Mouse (Mus musculus): Measurements from ENCODE around the gene Zfp865. TPM values are rescaled to one million over a fixed set of nuclear protein-coding genes. Genes with fewer than 3 reads are reported as not detected.

Zfp865 gene
- polyA plus RNA-seq (2015; fragmentation: Illumina TruSeq; extraction: RNeasy Lipid Tissue Mini Kit (QIAGEN cat#74804); ENCODE audit: insufficient read depth, low read depth, low replicate concordance), result 5.3 TPM

DNA sequence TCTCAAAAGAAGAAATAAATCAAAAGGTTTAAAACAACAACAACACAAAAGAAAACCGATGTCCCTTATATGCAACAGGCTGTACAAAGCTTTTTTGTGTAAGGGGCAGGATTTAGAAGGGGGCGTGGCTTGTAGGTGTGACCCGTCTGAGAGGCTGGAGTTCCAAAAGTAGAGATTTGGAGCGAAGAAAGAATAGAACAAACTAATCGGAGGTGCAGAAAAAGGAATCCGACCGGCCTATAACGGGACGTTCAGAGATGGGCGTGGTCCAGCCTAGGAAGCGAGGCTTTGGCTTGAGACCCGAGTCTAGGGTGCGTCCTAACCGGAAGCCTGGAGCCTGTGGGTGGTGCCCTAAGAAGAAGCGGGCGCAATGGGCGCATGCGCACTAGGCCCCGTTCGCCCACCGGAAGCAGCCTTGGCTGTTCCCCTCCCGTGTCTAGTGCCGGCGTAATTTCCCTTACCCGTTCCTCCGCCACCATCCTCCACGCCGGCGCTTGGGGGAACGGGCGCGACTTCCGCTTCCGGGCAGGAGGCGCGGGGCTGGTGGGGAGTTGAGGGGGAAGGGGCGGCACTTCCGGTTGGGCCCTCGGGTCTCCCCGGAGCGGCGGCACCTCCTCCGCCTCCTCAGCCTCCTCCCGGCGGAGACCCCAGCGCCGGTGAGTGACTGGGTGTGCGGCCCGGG is at the start of gene Zfp865, which contains the start of gene Ccdc106:
TSS of gene Zfp865 (plus strand) at position 377 of the 682 bp plus-strand sequence.
TSS of gene Ccdc106 (plus strand) at position 554 of the 682 bp plus-strand sequence.

DNA sequence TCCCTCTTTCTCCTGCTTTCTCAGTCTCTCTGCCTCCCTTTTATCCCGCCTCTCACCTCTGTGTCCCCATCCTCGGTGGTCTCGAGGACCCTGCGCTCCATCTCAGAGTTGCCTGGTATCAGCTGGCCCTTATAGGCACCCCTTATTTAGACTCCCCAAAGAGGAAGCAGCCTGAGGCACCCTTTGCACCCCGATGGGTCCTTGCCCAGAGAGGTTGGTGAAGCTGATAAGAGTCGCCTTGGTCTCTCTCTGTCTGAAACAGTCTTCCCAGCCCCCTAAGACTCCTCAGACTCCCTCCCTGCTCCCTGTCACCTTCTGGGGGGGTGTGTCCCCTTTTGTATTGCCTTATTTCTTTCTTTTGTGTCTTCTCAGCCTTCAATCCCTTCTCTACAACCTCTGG is 49.1 kb upstream of the Zfp865 start, which contains the start of gene Sbk3:
TSS of gene Sbk3 (minus strand) at position 101 of the 400 bp plus-strand sequence.

DNA sequence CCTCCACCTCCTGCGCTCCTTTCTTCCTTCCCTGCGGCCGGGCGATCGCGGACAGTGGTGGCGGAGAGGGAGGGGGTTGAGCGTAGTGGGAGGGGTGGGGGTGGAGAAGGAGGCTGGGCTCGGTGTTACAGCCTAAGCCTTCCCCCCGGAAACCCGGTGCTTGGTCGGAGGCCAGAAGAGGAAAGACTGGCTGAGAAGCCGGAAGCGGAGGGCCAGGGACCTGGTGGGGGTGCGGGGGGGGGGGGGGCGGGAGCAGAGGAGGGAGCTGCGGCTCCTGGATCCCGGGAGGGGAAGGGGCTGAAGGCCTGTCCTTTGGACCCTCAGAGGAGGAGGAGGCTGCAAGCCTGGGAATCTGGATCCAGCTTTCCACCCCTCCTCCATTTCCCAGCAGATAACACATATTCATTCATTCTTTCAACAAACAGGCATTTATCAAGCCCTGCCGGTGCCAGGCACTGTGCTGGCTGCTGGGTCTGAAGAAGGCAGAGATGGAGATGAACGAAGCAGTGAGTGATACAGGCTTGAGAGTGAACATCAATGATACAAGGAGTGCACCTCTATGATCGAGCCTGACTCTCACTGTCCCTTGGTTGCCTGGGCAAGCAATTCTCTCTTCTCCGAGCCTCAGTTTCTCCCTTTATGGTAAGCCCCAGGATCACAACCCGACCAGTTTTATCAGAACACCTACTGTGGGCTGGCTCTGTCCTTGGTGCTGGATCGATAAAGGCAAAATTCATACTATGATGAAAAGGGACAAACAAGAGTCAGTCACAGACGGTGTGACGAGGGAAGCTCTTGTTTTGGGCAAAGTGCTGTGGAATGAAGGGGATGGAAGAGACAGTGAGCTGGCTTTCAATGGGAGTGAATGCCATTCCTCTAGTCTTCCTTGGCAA is 23.9 kb upstream of the Zfp865 start, which contains the start of gene Zfp579:
TSS of gene Zfp579 (minus strand) at position 156 of the 893 bp plus-strand sequence.

DNA sequence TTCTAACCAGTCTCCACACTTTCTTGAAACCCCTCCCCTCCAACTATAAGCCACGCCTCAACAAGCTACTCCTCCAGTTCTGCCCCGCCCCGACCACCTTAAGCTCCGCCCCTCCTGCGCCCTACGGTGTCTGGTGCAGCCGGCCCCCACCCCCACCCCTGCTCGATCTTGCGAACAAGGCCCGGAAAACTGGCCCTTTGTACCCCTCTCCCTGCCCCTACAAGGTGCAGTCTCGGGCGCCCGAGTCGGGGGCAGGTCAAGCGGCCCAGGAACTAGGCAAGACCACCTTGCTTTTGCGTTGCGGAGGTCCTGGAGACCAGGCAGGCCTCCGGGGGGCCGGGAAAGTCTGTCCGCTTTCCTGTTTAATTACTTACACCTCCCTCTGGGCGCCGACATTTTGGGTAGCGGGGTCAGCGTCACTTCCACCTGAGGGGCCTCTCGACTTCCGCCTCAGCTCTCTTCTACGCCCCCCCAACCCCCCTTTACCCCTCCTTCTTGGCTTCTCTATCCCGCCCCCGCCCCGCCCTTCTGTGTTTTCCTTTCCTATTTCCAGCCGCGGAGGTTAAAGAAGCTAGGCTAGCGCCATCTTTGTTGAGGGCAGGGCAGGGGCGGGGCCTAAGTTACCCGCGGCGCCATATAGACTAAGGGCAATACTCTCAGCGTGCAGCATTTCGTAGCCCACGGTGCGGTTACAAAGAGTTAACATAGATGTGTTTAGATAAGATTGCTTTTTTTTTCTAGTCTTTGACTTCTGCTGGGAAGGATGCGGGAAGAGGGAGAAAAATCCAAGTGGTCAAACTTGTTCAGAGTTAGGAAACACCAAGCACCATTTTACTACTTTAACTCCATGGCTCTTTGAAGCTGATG is 5.7 kb upstream of the Zfp865 start, which contains the start of the genes Zfp524 and Fiz1:
TSS of gene Zfp524 (plus strand) at position 165 of the 867 bp plus-strand sequence.
TSS of gene Fiz1 (minus strand) at position 447 of the 867 bp plus-strand sequence.

DNA sequence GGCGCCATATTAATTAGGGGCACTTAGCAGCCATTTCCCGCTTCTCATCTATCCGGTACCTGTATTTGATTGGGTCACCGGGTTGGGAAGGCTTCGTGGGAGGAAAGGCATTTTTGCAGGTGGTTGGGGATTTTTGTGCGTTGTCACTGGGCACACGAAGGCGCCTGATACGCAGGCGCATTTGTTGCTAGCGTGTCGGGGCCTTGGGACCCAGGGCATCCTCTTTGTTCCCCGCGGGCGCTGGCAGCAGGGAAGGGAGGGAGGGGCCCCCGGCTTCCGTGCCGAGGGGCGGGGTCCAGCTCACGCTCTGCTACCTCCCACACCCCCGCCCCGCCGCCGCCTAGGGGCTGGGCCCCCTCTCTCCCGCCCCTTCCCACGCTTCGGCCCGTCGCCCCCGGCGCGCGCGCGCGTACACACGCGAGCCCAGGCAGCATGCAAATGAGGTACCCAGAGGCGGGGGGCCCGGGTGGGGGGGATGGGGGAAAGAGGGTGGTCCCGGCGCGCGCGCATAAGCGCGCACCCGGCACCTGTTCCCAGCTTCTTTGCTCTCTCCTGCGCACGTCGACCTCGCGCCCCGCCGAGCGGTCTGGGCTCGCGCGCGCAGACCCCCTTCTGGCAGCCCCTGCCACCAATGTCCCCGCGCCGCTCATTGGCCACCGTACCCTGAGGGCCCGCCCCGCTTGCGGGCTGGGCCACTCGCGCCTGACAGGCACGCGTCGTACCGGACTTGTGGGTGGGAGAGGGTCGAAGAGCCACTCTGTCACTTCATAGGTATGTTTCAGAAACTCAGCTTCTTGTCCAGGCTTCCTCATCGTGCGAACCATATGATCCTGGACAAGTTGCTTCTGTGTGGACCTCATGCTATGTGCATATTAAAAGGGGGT is 4.8 kb upstream of the Zfp865 start, which contains the start of gene Gm44973:
TSS of gene Gm44973 (plus strand) at position 379 of the 884 bp plus-strand sequence.

DNA sequence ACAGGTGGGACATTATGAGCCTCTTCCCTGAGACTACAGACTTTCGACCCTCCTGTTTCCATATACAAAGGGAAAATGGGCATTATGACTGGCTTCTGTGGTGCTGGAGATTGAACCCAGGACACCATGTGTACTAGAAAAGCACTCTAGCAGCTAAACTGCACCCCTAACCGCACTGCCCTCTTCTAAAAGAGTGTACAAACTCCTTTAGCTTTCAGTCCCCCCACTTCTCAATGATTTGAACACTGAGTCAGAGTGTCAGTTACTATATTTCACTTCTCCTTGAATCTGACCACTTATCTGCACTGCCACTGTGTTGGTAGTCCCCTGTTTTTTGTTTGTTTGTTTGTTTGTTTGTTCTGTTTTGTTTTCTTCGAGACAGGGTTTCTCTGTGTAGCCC is 13.6 kb downstream of the Zfp865 start, which contains the start of gene 4632433K11Rik:
TSS of gene 4632433K11Rik (plus strand) at position 301 of the 400 bp plus-strand sequence.

DNA sequence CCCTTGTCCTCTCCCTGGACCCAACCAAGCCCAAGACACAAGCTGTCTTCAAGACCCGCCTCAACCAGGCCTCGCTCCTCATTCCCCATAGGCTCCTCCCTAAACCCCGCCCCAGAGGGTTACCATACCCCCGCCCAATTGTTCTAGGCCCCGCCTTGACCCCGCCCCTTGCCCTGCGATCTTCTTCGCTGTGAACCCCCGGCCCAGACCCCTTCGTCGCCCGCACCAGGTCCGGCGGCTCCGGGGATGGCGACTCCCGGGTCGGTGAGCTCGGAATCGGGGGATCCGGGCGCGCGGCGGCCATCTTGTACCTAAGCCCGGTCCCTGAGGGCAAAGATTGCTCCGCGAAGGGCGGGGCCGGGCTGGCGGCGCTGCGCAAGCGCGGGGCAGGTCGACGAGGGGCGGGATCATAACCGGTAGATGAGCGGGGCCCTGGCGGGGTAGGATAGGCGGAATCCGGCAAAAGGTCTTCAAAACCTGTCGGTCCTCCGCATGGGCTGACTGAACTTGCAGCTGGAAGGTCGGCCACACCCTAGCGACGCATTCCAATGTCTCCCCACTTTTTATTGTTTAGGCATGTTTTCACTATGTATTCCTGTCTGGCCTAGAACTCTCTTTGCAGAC is 18.0 kb downstream of the Zfp865 start, which contains the start of gene Zfp784:
TSS of gene Zfp784 (minus strand) at position 338 of the 624 bp plus-strand sequence.

DNA sequence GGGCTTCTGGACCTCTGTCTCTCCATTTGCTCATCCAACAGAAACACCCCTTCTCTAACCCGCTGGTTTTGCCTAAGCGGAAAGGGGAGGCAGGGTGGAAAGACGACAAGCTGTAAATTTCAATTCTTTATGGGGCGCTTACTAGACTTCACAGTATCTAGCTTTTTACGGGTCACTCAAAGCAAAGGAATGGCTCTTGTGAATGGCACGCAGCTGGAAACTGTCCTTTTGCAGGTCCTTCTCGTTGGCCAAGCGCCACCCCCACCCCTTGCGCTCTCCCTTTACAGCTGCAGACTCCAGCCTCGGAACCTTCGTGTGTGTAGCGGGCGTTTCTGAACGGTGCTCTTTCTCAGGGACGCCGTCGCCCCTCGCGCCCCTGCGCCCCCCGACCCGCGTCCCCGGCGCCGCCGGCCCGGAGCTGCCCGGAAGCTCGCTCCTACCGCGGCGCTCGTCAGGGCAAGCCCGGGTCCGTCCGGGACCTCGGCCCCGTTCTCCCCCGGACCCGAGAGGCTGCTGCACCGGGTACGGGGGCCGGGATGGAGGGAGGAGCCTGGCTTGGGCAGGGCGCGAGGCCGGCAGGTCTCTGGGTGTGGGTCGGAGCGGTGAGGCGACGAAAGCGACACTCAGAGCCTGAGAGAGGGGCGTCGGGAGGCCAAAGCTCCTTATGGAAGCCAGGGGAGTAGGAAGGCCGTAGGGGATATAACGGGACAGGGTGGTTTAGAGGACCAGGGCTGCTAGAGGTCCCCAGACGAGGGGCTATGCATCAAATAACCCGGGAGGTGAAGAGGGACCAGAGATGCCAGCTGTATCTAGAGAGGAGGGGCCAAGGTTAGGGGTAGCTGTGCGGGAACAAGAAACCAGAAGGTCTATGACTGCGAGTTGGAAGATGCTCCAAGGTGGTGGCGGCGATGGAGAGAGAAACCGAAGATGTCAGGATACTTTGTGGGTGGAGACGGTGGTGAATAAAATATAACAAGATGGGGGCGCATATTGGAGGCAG is 31.3 kb downstream of the Zfp865 start, which contains the start of gene Zfp580:
TSS of gene Zfp580 (plus strand) at position 346 of the 1,000 bp plus-strand sequence.

DNA sequence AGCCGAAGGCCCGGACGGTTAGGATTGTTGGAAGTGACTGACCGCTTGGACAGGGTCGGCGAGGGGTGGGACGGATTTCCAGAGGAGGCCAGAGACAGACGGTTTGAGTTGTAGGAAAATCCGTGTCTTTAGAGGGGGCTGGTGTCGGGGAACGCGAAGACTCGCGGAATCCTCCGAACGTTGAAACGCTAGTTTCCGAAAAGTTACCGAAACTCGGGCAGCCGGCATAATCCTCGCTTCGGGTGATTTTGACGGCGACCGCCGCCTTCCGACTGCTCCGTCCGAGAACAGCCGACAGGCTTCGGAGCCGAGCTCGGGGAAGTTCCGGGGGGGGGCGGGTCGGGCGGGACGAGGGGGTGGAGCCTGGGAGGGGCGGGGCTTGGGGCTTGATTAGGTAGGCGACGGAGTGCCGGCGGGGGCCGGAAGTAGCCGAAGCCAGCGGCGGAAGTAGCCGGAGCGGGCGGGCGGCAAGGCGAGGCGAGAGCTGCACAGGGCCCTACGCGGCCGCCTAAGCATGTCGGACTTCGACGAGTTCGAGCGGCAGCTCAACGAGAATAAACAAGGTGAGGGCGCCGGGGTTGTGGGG is 41.7 kb downstream of the Zfp865 start, which contains the start of gene U2af2:
TSS of gene U2af2 (plus strand) at position 370 of the 586 bp plus-strand sequence.

DNA sequence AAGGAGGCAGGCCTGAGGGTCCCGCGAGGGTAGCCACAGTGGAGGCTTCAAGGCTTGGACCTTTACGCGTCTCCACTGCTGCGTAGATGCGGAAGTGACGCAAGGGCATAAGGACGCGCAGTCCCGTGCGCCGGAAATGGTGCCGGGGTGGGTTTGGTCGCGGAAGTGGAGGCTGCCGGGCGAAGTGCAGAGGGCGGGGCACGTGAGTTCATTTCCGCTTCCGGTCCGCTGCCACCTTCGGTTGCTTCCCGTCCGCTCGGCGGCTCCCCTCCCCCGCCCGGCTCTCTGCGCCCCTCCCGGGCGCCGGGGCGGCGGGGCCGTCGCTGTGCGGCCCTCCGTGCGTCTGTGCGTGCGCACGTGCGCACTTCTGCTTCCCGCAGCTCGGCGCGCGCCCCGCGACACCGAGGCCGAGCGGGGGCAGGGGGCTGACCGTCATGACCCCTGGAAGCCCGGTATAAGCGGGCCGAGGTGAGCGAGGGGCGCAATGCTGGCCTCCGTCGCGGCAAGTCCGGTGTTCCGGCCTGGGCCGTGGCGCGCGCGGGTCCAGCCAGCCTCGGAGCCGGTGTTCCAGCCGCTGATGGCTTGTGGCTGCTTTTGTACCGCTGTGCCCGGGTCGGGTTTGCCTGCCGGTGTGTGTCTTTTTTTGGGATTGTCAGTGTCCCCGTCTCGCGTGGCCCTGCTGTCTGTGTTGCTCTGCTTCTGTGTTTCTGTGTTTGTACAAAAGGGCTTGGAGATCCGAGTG is 60.0 kb downstream of the Zfp865 start, which contains the start of gene Epn1:
TSS of gene Epn1 (plus strand) at position 226 of the 742 bp plus-strand sequence.

Other genes starting within 250 kb of the Zfp865 start
- not detected for gene Fam71e2, start 249.1 kb upstream of the Zfp865 start, polyA plus RNA-seq (2015; fragmentation: Illumina TruSeq; extraction: RNeasy Lipid Tissue Mini Kit (QIAGEN cat#74804); ENCODE audit: insufficient read depth, low read depth, low replicate concordance)
- not detected for gene Il11, start 237.5 kb upstream of the Zfp865 start, polyA plus RNA-seq (2015; fragmentation: Illumina TruSeq; extraction: RNeasy Lipid Tissue Mini Kit (QIAGEN cat#74804); ENCODE audit: insufficient read depth, low read depth, low replicate concordance)
- gene Tmem190, start 237.4 kb upstream of the Zfp865 start, polyA plus RNA-seq (2015; fragmentation: Illumina TruSeq; extraction: RNeasy Lipid Tissue Mini Kit (QIAGEN cat#74804); ENCODE audit: insufficient read depth, low read depth, low replicate concordance), result not detected
- gene Tmem238, start 230.7 kb upstream of the Zfp865 start, polyA plus RNA-seq (2015; fragmentation: Illumina TruSeq; extraction: RNeasy Lipid Tissue Mini Kit (QIAGEN cat#74804); ENCODE audit: insufficient read depth, low read depth, low replicate concordance), result 8.4 TPM
- 480 TPM for gene Rpl28, start 227.5 kb upstream of the Zfp865 start, polyA plus RNA-seq (2015; fragmentation: Illumina TruSeq; extraction: RNeasy Lipid Tissue Mini Kit (QIAGEN cat#74804); ENCODE audit: insufficient read depth, low read depth, low replicate concordance)
- gene Ube2s, start 207.8 kb upstream of the Zfp865 start, polyA plus RNA-seq (2015; fragmentation: Illumina TruSeq; extraction: RNeasy Lipid Tissue Mini Kit (QIAGEN cat#74804); ENCODE audit: insufficient read depth, low read depth, low replicate concordance), result 16.8 TPM
- 0.30 TPM for gene Shisa7, start 175.7 kb upstream of the Zfp865 start, polyA plus RNA-seq (2015; fragmentation: Illumina TruSeq; extraction: RNeasy Lipid Tissue Mini Kit (QIAGEN cat#74804); ENCODE audit: insufficient read depth, low read depth, low replicate concordance)
- 12.2 TPM for gene Isoc2b, start 150.1 kb upstream of the Zfp865 start, polyA plus RNA-seq (2015; fragmentation: Illumina TruSeq; extraction: RNeasy Lipid Tissue Mini Kit (QIAGEN cat#74804); ENCODE audit: insufficient read depth, low read depth, low replicate concordance)
- 9.6 TPM for gene Isoc2a, start 143.2 kb upstream of the Zfp865 start, polyA plus RNA-seq (2015; fragmentation: Illumina TruSeq; extraction: RNeasy Lipid Tissue Mini Kit (QIAGEN cat#74804); ENCODE audit: insufficient read depth, low read depth, low replicate concordance)
- gene Gm36210, start 113.9 kb upstream of the Zfp865 start, polyA plus RNA-seq (2015; fragmentation: Illumina TruSeq; extraction: RNeasy Lipid Tissue Mini Kit (QIAGEN cat#74804); ENCODE audit: insufficient read depth, low read depth, low replicate concordance), result not detected
- gene Zfp628, start 105.2 kb upstream of the Zfp865 start, polyA plus RNA-seq (2015; fragmentation: Illumina TruSeq; extraction: RNeasy Lipid Tissue Mini Kit (QIAGEN cat#74804); ENCODE audit: insufficient read depth, low read depth, low replicate concordance), result 1.4 TPM
- gene Nat14, start 98.3 kb upstream of the Zfp865 start, polyA plus RNA-seq (2015; fragmentation: Illumina TruSeq; extraction: RNeasy Lipid Tissue Mini Kit (QIAGEN cat#74804); ENCODE audit: insufficient read depth, low read depth, low replicate concordance), result 4.6 TPM
- 1.2 TPM for gene Ssc5d, start 94.6 kb upstream of the Zfp865 start, polyA plus RNA-seq (2015; fragmentation: Illumina TruSeq; extraction: RNeasy Lipid Tissue Mini Kit (QIAGEN cat#74804); ENCODE audit: insufficient read depth, low read depth, low replicate concordance)
- not detected for gene Sbk2, start 56.0 kb upstream of the Zfp865 start, polyA plus RNA-seq (2015; fragmentation: Illumina TruSeq; extraction: RNeasy Lipid Tissue Mini Kit (QIAGEN cat#74804); ENCODE audit: insufficient read depth, low read depth, low replicate concordance)
- not detected for gene Sbk3, start 49.2 kb upstream of the Zfp865 start, polyA plus RNA-seq (2015; fragmentation: Illumina TruSeq; extraction: RNeasy Lipid Tissue Mini Kit (QIAGEN cat#74804); ENCODE audit: insufficient read depth, low read depth, low replicate concordance)
- 41.7 TPM for gene Zfp579, start 24.2 kb upstream of the Zfp865 start, polyA plus RNA-seq (2015; fragmentation: Illumina TruSeq; extraction: RNeasy Lipid Tissue Mini Kit (QIAGEN cat#74804); ENCODE audit: insufficient read depth, low read depth, low replicate concordance)
- 7.4 TPM for gene Zfp524, start 6.0 kb upstream of the Zfp865 start, polyA plus RNA-seq (2015; fragmentation: Illumina TruSeq; extraction: RNeasy Lipid Tissue Mini Kit (QIAGEN cat#74804); ENCODE audit: insufficient read depth, low read depth, low replicate concordance)
- gene Fiz1, start 5.7 kb upstream of the Zfp865 start, polyA plus RNA-seq (2015; fragmentation: Illumina TruSeq; extraction: RNeasy Lipid Tissue Mini Kit (QIAGEN cat#74804); ENCODE audit: insufficient read depth, low read depth, low replicate concordance), result 6.8 TPM
- gene Gm44973, start 4.9 kb upstream of the Zfp865 start, polyA plus RNA-seq (2015; fragmentation: Illumina TruSeq; extraction: RNeasy Lipid Tissue Mini Kit (QIAGEN cat#74804); ENCODE audit: insufficient read depth, low read depth, low replicate concordance), result not detected
- not detected for gene Ccdc106, start 177 bp downstream of the Zfp865 start, polyA plus RNA-seq (2015; fragmentation: Illumina TruSeq; extraction: RNeasy Lipid Tissue Mini Kit (QIAGEN cat#74804); ENCODE audit: insufficient read depth, low read depth, low replicate concordance)
- not detected for gene 4632433K11Rik, start 13.7 kb downstream of the Zfp865 start, polyA plus RNA-seq (2015; fragmentation: Illumina TruSeq; extraction: RNeasy Lipid Tissue Mini Kit (QIAGEN cat#74804); ENCODE audit: insufficient read depth, low read depth, low replicate concordance)
- gene Zfp784, start 18.1 kb downstream of the Zfp865 start, polyA plus RNA-seq (2015; fragmentation: Illumina TruSeq; extraction: RNeasy Lipid Tissue Mini Kit (QIAGEN cat#74804); ENCODE audit: insufficient read depth, low read depth, low replicate concordance), result 0.63 TPM
- 2.1 TPM for gene Zfp580, start 31.2 kb downstream of the Zfp865 start, polyA plus RNA-seq (2015; fragmentation: Illumina TruSeq; extraction: RNeasy Lipid Tissue Mini Kit (QIAGEN cat#74804); ENCODE audit: insufficient read depth, low read depth, low replicate concordance)
- gene U2af2, start 41.8 kb downstream of the Zfp865 start, polyA plus RNA-seq (2015; fragmentation: Illumina TruSeq; extraction: RNeasy Lipid Tissue Mini Kit (QIAGEN cat#74804); ENCODE audit: insufficient read depth, low read depth, low replicate concordance), result 46.4 TPM
- 53.1 TPM for gene Epn1, start 59.9 kb downstream of the Zfp865 start, polyA plus RNA-seq (2015; fragmentation: Illumina TruSeq; extraction: RNeasy Lipid Tissue Mini Kit (QIAGEN cat#74804); ENCODE audit: insufficient read depth, low read depth, low replicate concordance)
- gene Rfpl4, start 96.6 kb downstream of the Zfp865 start, polyA plus RNA-seq (2015; fragmentation: Illumina TruSeq; extraction: RNeasy Lipid Tissue Mini Kit (QIAGEN cat#74804); ENCODE audit: insufficient read depth, low read depth, low replicate concordance), result not detected
- not detected for gene Rasl2-9, start 105.6 kb downstream of the Zfp865 start, polyA plus RNA-seq (2015; fragmentation: Illumina TruSeq; extraction: RNeasy Lipid Tissue Mini Kit (QIAGEN cat#74804); ENCODE audit: insufficient read depth, low read depth, low replicate concordance)
- gene Vmn1r55, start 129.3 kb downstream of the Zfp865 start, polyA plus RNA-seq (2015; fragmentation: Illumina TruSeq; extraction: RNeasy Lipid Tissue Mini Kit (QIAGEN cat#74804); ENCODE audit: insufficient read depth, low read depth, low replicate concordance), result not detected
- gene Vmn1r56, start 176.4 kb downstream of the Zfp865 start, polyA plus RNA-seq (2015; fragmentation: Illumina TruSeq; extraction: RNeasy Lipid Tissue Mini Kit (QIAGEN cat#74804); ENCODE audit: insufficient read depth, low read depth, low replicate concordance), result not detected
- not detected for gene Vmn1r57, start 198.1 kb downstream of the Zfp865 start, polyA plus RNA-seq (2015; fragmentation: Illumina TruSeq; extraction: RNeasy Lipid Tissue Mini Kit (QIAGEN cat#74804); ENCODE audit: insufficient read depth, low read depth, low replicate concordance)